Mouse (Mus musculus) hindbrain, embryonic 16.5 days (tissue): ENCODE measurements around the gene Abcb10. TPM values are rescaled to one million over a fixed set of nuclear protein-coding genes. Genes with fewer than 3 reads are reported as not detected.
"Not testable (repeated sequence)": the region's sequence is repeated elsewhere in the genome, so short reads cannot be mapped to it uniquely, and the experiment has no call there.

ENCODE experiments used
- ATAC-seq: fragments of 200-750 bp; cut with Nextera tagmentation; 2 replicates; pipeline ENCODE4 v1.8.0; 2017; ENCODE audit warnings: moderate TSS enrichment, moderate library complexity
- H3K27ac ChIP-seq: fragments of 300-500 bp; sonication (generic); 2 replicates; pipeline ENCODE4 v1.5.1; 2014; ENCODE audit warnings: low read depth, mild to moderate bottlenecking, control low read depth, low read length, moderate library complexity
- H3K27me3 ChIP-seq: fragments of 300-500 bp; sonication (generic); replicated peaks from 2 replicates; pipeline ENCODE4 v1.6.1; 2014; ENCODE audit warnings: low read length; ENCODE audit not compliant: control insufficient read depth, insufficient read depth
- H3K36me3 ChIP-seq: fragments of 300-500 bp; sonication (generic); 2 replicates; pipeline ENCODE4 v1.6.1; 2014; ENCODE audit warnings: mild to moderate bottlenecking, low read length, moderate library complexity, mixed read lengths; ENCODE audit not compliant: control insufficient read depth, insufficient read depth
- H3K4me1 ChIP-seq: fragments of 300-500 bp; sonication (generic); 2 replicates; pipeline ENCODE4 v1.6.1; 2014; ENCODE audit warnings: low read depth, low read length; ENCODE audit not compliant: control insufficient read depth, insufficient read depth
- H3K4me2 ChIP-seq: fragments of 300-500 bp; sonication (generic); 2 replicates; pipeline ENCODE4 v1.6.1; 2014; ENCODE audit warnings: mild to moderate bottlenecking, low read length, control low read depth, moderate library complexity
- H3K4me3 ChIP-seq: fragments of 300-500 bp; sonication (generic); 2 replicates; pipeline ENCODE4 v1.5.1; 2014; ENCODE audit warnings: mild to moderate bottlenecking, low read length, control low read depth, moderate library complexity
- H3K9ac ChIP-seq: fragments of 300-500 bp; sonication (generic); 2 replicates; pipeline ENCODE4 v1.6.1; 2014; ENCODE audit warnings: low read depth, mild to moderate bottlenecking, control low read depth, low read length, moderate library complexity
- H3K9me3 ChIP-seq: fragments of 300-500 bp; sonication (generic); 2 replicates; pipeline ENCODE4 v1.6.1; 2014; ENCODE audit warnings: mild to moderate bottlenecking, low read length, moderate library complexity; ENCODE audit not compliant: control insufficient read depth
- WGBS: fragments of 180-500 bp; shearing (Covaris S2); extraction: QIAGEN DNeasy Blood & Tissue Kit; methylation state at CpG from one replicate; pipeline ENCODE4 v1.1.7; 2014; 5-methylcytosine and 5-hydroxymethylcytosine counted together
- polyA plus RNA-seq: library from polyadenylated mRNA; unstranded; fragments of >200 nt; fragmentation: Nextera tagmentation; extraction: Ambion mirVana; gene quantifications from 2 replicates; pipeline ENCODE4 v1.2.1, GENCODE M21; 2015

The Abcb10 gene
- polyA plus RNA-seq = 14.6 TPM in 2 replicates

- Histone ChIP-seq H3K27me3 (no peaks in the 10 kb centered on the region), H3K36me3 (no peaks in the 10 kb centered on the region), H3K9ac (peak within 1 kb of the TSS; percentile 88), H3K9me3 (no peaks in the 10 kb centered on the region), H3K4me1 (peaks cover 13% of the 10 kb centered on the region), H3K4me3 (peak within 1 kb of the TSS; percentile 88), H3K4me2 (peak within 1 kb of the TSS; percentile 74), H3K27ac (peak within 1 kb of the TSS; percentile 29)
- peak; percentile 94 for ATAC-seq
- WGBS = under 1% methylated on average over 51 of the region's 56 CpGs
Observed at GRCm38 (mm10) chr8:123982826-123983400, at the start of gene Abcb10. Gene Abcb10 (minus strand): TSS chr8:123983122.

DNA sequence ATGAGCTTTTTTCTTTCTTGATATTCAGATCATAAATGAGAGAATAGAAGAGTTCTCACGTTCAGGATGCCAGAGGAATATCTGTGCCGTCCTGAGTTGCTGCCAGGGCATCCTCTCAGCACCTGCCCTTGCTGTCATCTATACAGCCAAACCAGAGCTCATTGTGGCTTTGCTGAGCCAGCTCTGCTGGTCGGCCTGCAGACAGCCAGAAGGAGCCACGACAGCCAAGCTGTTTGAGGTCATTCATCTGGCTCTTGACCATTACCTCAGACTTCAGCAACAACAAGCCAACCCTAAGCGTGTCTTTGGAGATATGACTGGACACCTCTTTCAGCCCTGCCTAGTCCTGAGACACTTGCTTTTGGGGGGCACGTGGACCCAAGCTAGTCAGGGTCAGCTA lies 44.9 kb upstream of the Abcb10 start:
- no peak for ATAC-seq
- peaks cover 31% of the 10 kb centered on the region for H3K36me3 ChIP-seq
- WGBS = 92% methylated on average over 6 of the region's 6 CpGs
- no peak overlapping the region for H3K27ac ChIP-seq
- H3K4me1 ChIP-seq = no peaks in the 10 kb centered on the region
- H3K9me3 ChIP-seq = no peaks in the 10 kb centered on the region
- no peak overlapping the region for H3K4me2 ChIP-seq
- H3K9ac ChIP-seq = no peak overlapping the region
- no peak overlapping the region for H3K4me3 ChIP-seq
- H3K27me3 ChIP-seq = no peaks in the 10 kb centered on the region

DNA sequence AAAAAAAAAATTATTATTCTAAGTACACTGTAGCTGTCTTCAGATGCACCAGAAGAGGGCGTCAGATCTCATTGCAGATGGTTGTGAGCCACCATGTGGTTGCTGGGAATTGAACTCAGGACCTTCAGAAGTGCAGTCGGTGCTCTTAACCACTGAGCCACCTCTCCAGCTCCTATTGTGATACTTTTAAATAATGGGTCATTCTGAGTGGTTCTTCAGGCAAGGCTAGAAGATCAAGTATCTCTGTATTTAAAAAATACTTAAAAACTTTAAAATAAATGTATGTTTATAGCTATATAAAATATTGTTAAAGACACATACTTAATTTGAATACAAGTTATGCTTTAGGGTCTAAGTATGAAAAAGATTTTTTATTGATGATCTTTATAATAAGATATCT lies 43.3 kb upstream of the Abcb10 start:
- H3K36me3 ChIP-seq = peaks cover 29% of the 10 kb centered on the region
- H3K27ac ChIP-seq, H3K4me2 ChIP-seq, ATAC-seq, H3K27me3 ChIP-seq, H3K4me3 ChIP-seq, H3K9ac ChIP-seq, H3K9me3 ChIP-seq, H3K4me1 ChIP-seq: not testable (repeated sequence)
- WGBS = 84% methylated on average over 2 of the region's 2 CpGs

DNA sequence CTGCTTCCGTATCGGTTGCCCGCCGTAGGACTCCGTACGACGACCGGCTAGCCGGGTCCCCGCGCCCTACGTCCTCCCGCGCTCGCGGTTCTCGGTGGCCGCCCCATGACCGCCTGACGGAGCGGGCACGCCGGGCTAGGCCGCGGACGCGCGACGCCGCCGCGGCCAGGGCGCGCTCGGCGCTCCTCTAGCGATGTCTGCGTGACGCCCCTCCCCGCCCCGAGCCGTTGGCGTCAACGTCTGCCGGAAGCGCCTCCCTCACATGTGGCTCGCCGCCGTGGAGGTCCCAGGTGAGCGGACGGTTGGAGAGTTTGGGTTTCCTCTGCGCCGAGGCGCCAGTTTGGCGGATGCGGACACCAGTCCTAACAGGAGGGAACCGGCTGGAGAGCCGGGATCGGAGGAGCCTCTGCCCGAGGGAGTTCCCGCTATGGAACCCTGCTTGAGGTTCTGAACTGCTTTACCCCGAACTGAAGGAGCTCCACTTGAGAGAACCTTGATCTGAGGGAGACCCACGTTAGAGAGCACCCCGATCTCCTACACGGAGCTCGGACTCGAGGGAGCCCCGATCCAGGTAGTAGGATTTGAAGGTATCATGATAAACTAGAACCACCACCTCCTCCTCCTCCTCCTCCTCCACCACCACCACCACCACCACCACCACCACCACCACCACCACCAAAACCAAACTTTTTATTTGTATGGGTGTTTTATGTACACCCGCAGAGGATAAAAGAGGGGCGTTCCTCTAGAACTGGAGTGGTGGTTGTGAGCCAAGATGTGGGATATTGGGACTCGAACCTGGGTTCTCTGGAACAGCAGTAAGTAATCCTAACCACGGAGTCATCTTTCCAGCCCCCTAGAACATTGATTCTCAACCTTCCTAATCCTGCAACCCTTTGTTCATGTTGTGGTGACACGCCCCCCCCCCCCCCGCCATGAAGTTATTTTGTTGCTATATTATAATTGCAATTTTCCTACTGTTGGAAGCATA lies 38.6 kb upstream of the Abcb10 start, which contains the start of the genes Taf5l and Urb2:
Gene Taf5l, minus strand, starts transcription at position 161 of the 991 bp plus-strand sequence.
Gene Urb2, plus strand, starts transcription at position 272 of the 991 bp plus-strand sequence.
- peak within 1 kb of the TSS; percentile 78 for H3K4me2 ChIP-seq
- H3K36me3 ChIP-seq = 0 out of 2 replicates have a peak, but pooled peaks cover 2% of the 10 kb centered on the region
- peak; percentile 96 for ATAC-seq
- peaks cover 20% of the 10 kb centered on the region for H3K4me1 ChIP-seq
- H3K27me3 ChIP-seq = no peaks in the 10 kb centered on the region
- WGBS = under 1% methylated on average over 66 of the region's 74 CpGs
- H3K9ac ChIP-seq = peak within 1 kb of the TSS; percentile 82
- peak within 1 kb of the TSS; percentile 87 for H3K4me3 ChIP-seq
- no peaks in the 10 kb centered on the region for H3K9me3 ChIP-seq
- H3K27ac ChIP-seq = peak within 1 kb of the TSS; percentile 95

GRCm38 (mm10) chr8:124020439-124021236 lies 37.7 kb upstream of the Abcb10 start:
- H3K4me3 ChIP-seq = peak overlapping the region; percentile 87
- no peaks in the 10 kb centered on the region for H3K9me3 ChIP-seq
- H3K27me3 ChIP-seq = no peaks in the 10 kb centered on the region
- under 1% methylated on average over 50 of the region's 87 CpGs for WGBS
- peak overlapping the region; percentile 82 for H3K9ac ChIP-seq
- 0 out of 2 replicates have a peak, but pooled peaks cover 2% of the 10 kb centered on the region for H3K36me3 ChIP-seq
- H3K27ac ChIP-seq = peak overlapping the region; percentile 95
- peaks cover 20% of the 10 kb centered on the region for H3K4me1 ChIP-seq
- peak overlapping the region; percentile 78 for H3K4me2 ChIP-seq
- peak; percentile 90 for ATAC-seq

GRCm38 (mm10) chr8:124019782-124020181 lies 36.9 kb upstream of the Abcb10 start:
- Histone ChIP-seq H3K4me1 (peaks cover 20% of the 10 kb centered on the region), H3K4me2 (peak overlapping the region; percentile 78), H3K27ac (no peak overlapping the region), H3K4me3 (peak overlapping the region; percentile 87), H3K27me3 (no peaks in the 10 kb centered on the region), H3K36me3 (no peaks in the 10 kb centered on the region), H3K9me3 (no peaks in the 10 kb centered on the region), H3K9ac (no peak overlapping the region; the same call in 1 of the 2 replicates)
- no peak for ATAC-seq
- 39% methylated on average over 13 of the region's 13 CpGs for WGBS

GRCm38 (mm10) chr8:124014751-124015150 lies 31.8 kb upstream of the Abcb10 start:
- Histone ChIP-seq H3K9ac (no peak overlapping the region), H3K27ac (no peak overlapping the region), H3K4me3 (no peak overlapping the region), H3K36me3 (no peaks in the 10 kb centered on the region), H3K9me3 (no peaks in the 10 kb centered on the region), H3K4me2 (no peak overlapping the region), H3K4me1 (peaks cover 6% of the 10 kb centered on the region), H3K27me3 (no peaks in the 10 kb centered on the region)
- 83% methylated on average over 3 of the region's 3 CpGs for WGBS
- no peak for ATAC-seq

GRCm38 (mm10) chr8:124014299-124014698 lies 31.4 kb upstream of the Abcb10 start:
- WGBS = 94% methylated on average over 7 of the region's 7 CpGs
- not testable (repeated sequence) for H3K27ac ChIP-seq, H3K27me3 ChIP-seq, H3K4me1 ChIP-seq, ATAC-seq, H3K4me2 ChIP-seq, H3K4me3 ChIP-seq, H3K36me3 ChIP-seq, H3K9ac ChIP-seq, H3K9me3 ChIP-seq
